Mouse (Mus musculus): Measurements from ENCODE around the gene Icam5. TPM values are rescaled to one million over a fixed set of nuclear protein-coding genes. Genes with fewer than 3 reads are reported as not detected.
"Not testable (repeated sequence)": the region's sequence is repeated elsewhere in the genome, so short reads cannot be mapped to it uniquely, and the experiment has no call there.

The Icam5 gene
- polyA plus RNA-seq, 1 experiment from 2014 or later = 0.20 TPM

GRCm38 (mm10) chr9:21037481-21037891, 5.6 kb downstream of the Icam5 start:
- Histone ChIP-seq H3K36me3 (ENCODE audit: control insufficient read depth, insufficient read depth, low read length) (no peaks in the 10 kb centered on the region), H3K4me3 (ENCODE audit: low read length) (peak overlapping the region; percentile 33), H3K9ac (ENCODE audit: low read depth, low read length) (no peak overlapping the region), H3K27me3 (ENCODE audit: control insufficient read depth, insufficient read depth, low read length) (peaks cover 66% of the 10 kb centered on the region), H3K4me2 (replicated peaks; ENCODE audit: low read depth, low read length) (peak overlapping the region; percentile 50), H3K4me1 (ENCODE audit: control insufficient read depth, insufficient read depth, low read length) (peaks cover 29% of the 10 kb centered on the region), H3K27ac (ENCODE audit: low read depth, low read length) (no peak overlapping the region), H3K9me3 (ENCODE audit: control insufficient read depth, low read length) (no peaks in the 10 kb centered on the region)
- ATAC-seq (ENCODE audit: low FRiP score, low TSS enrichment) = no peak
- under 1% methylated on average over 31 of the region's 31 CpGs for WGBS

DNA sequence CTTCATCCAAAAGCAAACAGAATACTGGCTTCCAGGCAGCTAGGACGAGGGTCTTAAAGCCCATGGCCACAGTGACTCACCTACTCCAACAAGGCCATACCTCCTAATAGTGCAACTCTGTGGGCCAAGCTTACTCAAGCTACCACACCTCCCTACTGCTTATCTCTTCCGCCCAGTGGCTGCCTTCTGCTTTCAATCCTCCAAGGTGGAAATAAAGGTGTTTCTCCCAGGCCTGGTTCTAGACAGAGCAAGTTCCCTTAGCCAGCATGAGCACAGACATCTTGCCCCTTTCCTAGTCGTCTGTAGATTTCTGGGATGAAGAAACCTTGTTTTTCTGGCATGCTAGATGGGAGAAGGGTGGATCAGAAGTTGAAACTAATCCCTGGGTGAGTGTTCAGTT, 7.9 kb downstream of the Icam5 start:
- Histone ChIP-seq H3K9me3 (ENCODE audit: control insufficient read depth, low read length) (no peaks in the 10 kb centered on the region), H3K27ac (ENCODE audit: low read depth, low read length) (no peak overlapping the region), H3K27me3 (ENCODE audit: control insufficient read depth, insufficient read depth, low read length) (peaks cover 44% of the 10 kb centered on the region), H3K4me3 (ENCODE audit: low read length) (no peak overlapping the region), H3K36me3 (ENCODE audit: control insufficient read depth, insufficient read depth, low read length) (no peaks in the 10 kb centered on the region), H3K9ac (ENCODE audit: low read depth, low read length) (no peak overlapping the region), H3K4me2 (replicated peaks; ENCODE audit: low read depth, low read length) (no peak overlapping the region), H3K4me1 (ENCODE audit: control insufficient read depth, insufficient read depth, low read length) (peaks cover 16% of the 10 kb centered on the region)
- ATAC-seq (ENCODE audit: low FRiP score, low TSS enrichment) = no peak
- WGBS = 75% methylated on average over 3 of the region's 3 CpGs

GRCm38 (mm10) chr9:21041308-21041707, 9.4 kb downstream of the Icam5 start:
- H3K27ac ChIP-seq (ENCODE audit: low read depth, low read length) = no peak overlapping the region
- no peaks in the 10 kb centered on the region for H3K9me3 ChIP-seq (ENCODE audit: control insufficient read depth, low read length)
- H3K27me3 ChIP-seq (ENCODE audit: control insufficient read depth, insufficient read depth, low read length) = peaks cover 28% of the 10 kb centered on the region
- peaks cover 10% of the 10 kb centered on the region for H3K4me1 ChIP-seq (ENCODE audit: control insufficient read depth, insufficient read depth, low read length)
- H3K36me3 ChIP-seq (ENCODE audit: control insufficient read depth, insufficient read depth, low read length) = no peaks in the 10 kb centered on the region
- no peak overlapping the region for H3K4me2 ChIP-seq (replicated peaks; ENCODE audit: low read depth, low read length)
- WGBS = 35% methylated on average over 4 of the region's 4 CpGs
- H3K4me3 ChIP-seq (ENCODE audit: low read length) = no peak overlapping the region
- no peak for ATAC-seq (ENCODE audit: low FRiP score, low TSS enrichment)
- no peak overlapping the region for H3K9ac ChIP-seq (ENCODE audit: low read depth, low read length)

- Histone ChIP-seq H3K4me1 (ENCODE audit: control insufficient read depth, insufficient read depth, low read length) (no peaks in the 10 kb centered on the region), H3K27ac (ENCODE audit: low read depth, low read length) (no peak overlapping the region), H3K4me3 (ENCODE audit: low read length) (no peak overlapping the region), H3K9ac (ENCODE audit: low read depth, low read length) (no peak overlapping the region), H3K9me3 (ENCODE audit: control insufficient read depth, low read length) (no peaks in the 10 kb centered on the region), H3K4me2 (replicated peaks; ENCODE audit: low read depth, low read length) (no peak overlapping the region), H3K27me3 (ENCODE audit: control insufficient read depth, insufficient read depth, low read length) (peaks cover 6% of the 10 kb centered on the region; the same call in 1 of the 2 replicates), H3K36me3 (ENCODE audit: control insufficient read depth, insufficient read depth, low read length) (no peaks in the 10 kb centered on the region)
- WGBS = 80% methylated on average over 4 of the region's 4 CpGs
- ATAC-seq (ENCODE audit: low FRiP score, low TSS enrichment) = no peak
These were observed 11.7 kb downstream of the Icam5 start for GRCm38 (mm10) chr9:21043563-21043962.

- H3K4me3 ChIP-seq (ENCODE audit: low read length); ATAC-seq (ENCODE audit: low FRiP score, low TSS enrichment); H3K9me3 ChIP-seq (ENCODE audit: control insufficient read depth, low read length); H3K9ac ChIP-seq (ENCODE audit: low read depth, low read length); H3K36me3 ChIP-seq (ENCODE audit: control insufficient read depth, insufficient read depth, low read length); H3K27me3 ChIP-seq (ENCODE audit: control insufficient read depth, insufficient read depth, low read length); H3K4me2 ChIP-seq (replicated peaks; ENCODE audit: low read depth, low read length); H3K27ac ChIP-seq (ENCODE audit: low read depth, low read length); H3K4me1 ChIP-seq (ENCODE audit: control insufficient read depth, insufficient read depth, low read length): not testable (repeated sequence)
- WGBS = 83% methylated on average over 1 of the region's 1 CpGs
These were observed 12.9 kb downstream of the Icam5 start for GRCm38 (mm10) chr9:21044785-21045184.

- H3K27ac ChIP-seq (ENCODE audit: low read depth, low read length) = no peak overlapping the region
- no peaks in the 10 kb centered on the region for H3K9me3 ChIP-seq (ENCODE audit: control insufficient read depth, low read length)
- no peak overlapping the region for H3K9ac ChIP-seq (ENCODE audit: low read depth, low read length)
- no peak for ATAC-seq (ENCODE audit: low FRiP score, low TSS enrichment)
- H3K4me1 ChIP-seq (ENCODE audit: control insufficient read depth, insufficient read depth, low read length) = no peaks in the 10 kb centered on the region
- H3K4me2 ChIP-seq (replicated peaks; ENCODE audit: low read depth, low read length) = no peak overlapping the region
- no peaks in the 10 kb centered on the region for H3K27me3 ChIP-seq (ENCODE audit: control insufficient read depth, insufficient read depth, low read length)
- no peaks in the 10 kb centered on the region for H3K36me3 ChIP-seq (ENCODE audit: control insufficient read depth, insufficient read depth, low read length)
- H3K4me3 ChIP-seq (ENCODE audit: low read length) = no peak overlapping the region
- WGBS = 81% methylated on average over 3 of the region's 3 CpGs
These were observed 13.4 kb downstream of the Icam5 start for GRCm38 (mm10) chr9:21045235-21045634.

DNA sequence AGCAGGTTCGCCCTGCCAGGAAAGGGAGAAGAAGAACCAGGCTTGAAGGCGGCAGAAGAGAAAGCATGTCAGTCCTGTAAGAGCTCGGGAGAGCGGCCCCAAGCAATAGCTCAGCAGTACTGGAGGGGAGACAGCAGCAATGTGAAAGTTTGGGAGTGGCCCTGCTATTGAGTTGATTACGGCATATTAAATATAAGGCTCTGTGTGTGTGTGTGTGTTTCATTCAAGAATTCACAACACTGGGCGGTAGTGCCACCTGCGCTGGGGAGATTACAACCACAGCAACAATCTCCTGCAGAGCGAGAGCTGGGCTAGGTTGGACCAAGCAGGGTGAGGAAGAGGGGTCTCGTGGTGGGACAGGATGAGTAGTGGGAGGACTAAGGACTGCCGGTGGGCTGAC, 19.7 kb downstream of the Icam5 start:
- 62% methylated on average over 10 of the region's 10 CpGs for WGBS
- H3K9me3 ChIP-seq (ENCODE audit: control insufficient read depth, low read length) = no peaks in the 10 kb centered on the region

DNA sequence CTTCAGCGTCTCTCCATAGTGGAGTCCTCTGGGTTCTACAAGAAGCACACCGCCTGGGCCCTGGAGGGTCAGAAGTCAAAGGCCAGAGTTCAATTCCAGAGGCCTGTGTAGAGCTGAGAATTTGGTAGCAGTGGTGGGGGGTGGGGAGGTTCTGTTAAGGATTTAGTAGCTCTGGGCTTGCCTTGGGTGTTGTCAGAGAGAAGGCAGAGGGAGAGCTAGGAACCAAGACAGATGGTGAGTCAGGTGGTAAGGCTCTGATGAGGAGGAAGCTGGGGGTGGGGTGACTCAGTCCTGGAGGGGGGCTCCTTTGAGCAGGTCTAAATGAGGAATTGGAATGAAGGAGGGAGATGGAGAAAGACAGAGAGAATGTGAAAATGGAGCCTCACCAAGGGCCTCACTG, 31.1 kb downstream of the Icam5 start:
- Histone ChIP-seq H3K9me3 (ENCODE audit: control insufficient read depth, low read length) (no peaks in the 10 kb centered on the region), H3K27me3 (ENCODE audit: control insufficient read depth, insufficient read depth, low read length) (no peaks in the 10 kb centered on the region), H3K4me1 (ENCODE audit: control insufficient read depth, insufficient read depth, low read length) (no peaks in the 10 kb centered on the region), H3K27ac (ENCODE audit: low read depth, low read length) (no peak overlapping the region), H3K9ac (ENCODE audit: low read depth, low read length) (no peak overlapping the region), H3K36me3 (ENCODE audit: control insufficient read depth, insufficient read depth, low read length) (peaks cover 38% of the 10 kb centered on the region), H3K4me3 (ENCODE audit: low read length) (no peak overlapping the region), H3K4me2 (replicated peaks; ENCODE audit: low read depth, low read length) (no peak overlapping the region)
- ATAC-seq (ENCODE audit: low FRiP score, low TSS enrichment) = no peak
- 85% methylated on average over 2 of the region's 2 CpGs for WGBS

More for the DNA sequence above, 19.7 kb downstream of the Icam5 start:
- H3K9ac ChIP-seq (ENCODE audit: low read depth, low read length) = no peak overlapping the region
- no peaks in the 10 kb centered on the region for H3K27me3 ChIP-seq (ENCODE audit: control insufficient read depth, insufficient read depth, low read length)
- no peak for ATAC-seq (ENCODE audit: low FRiP score, low TSS enrichment)
- no peak overlapping the region for H3K4me2 ChIP-seq (replicated peaks; ENCODE audit: low read depth, low read length)
- H3K4me3 ChIP-seq (ENCODE audit: low read length) = no peak overlapping the region
- no peaks in the 10 kb centered on the region for H3K4me1 ChIP-seq (ENCODE audit: control insufficient read depth, insufficient read depth, low read length)
- H3K36me3 ChIP-seq (ENCODE audit: control insufficient read depth, insufficient read depth, low read length) = no peaks in the 10 kb centered on the region
- H3K27ac ChIP-seq (ENCODE audit: low read depth, low read length) = no peak overlapping the region

DNA sequence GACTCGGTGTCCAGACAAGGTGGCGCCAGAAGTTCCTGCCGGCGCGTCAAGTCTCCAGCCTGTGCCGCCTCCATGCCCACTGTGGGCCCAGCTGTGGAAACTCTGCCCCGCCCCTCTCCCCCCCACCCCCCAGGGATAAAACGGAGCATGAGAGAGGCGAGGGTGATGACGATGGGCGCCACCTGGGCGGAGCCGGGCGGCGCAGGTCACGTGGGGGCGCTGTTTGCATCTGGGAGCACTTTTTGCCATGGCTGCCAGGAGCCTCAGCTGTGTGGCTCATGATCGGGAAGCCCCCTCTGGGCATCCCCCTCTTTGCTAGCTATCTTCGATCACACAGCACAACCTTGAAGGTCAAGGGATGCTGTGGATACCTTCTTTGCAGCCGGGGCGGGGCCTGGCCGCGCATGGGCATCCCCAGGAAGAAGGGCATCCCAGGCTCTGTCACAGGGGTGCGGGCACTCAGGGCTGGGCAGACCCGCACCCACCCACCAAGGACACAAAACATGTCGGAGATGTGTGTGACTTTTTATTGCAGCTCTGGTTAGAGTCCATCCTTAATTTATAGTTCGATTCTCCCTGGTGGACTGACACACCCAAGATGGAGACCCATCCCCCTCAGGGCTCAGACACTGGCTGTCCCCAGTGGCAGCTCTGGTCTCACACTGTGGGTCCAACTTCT, 35.3 kb downstream of the Icam5 start, which contains the start of gene Zglp1:
TSS of gene Zglp1 (minus strand) at position 88 of the 679 bp plus-strand sequence.
- no peak within 1 kb of the TSS for H3K9ac ChIP-seq (ENCODE audit: low read depth, low read length)
- no peak within 1 kb of the TSS for H3K4me3 ChIP-seq (ENCODE audit: low read length)
- H3K9me3 ChIP-seq (ENCODE audit: control insufficient read depth, low read length) = no peaks in the 10 kb centered on the region
- no peak for ATAC-seq (ENCODE audit: low FRiP score, low TSS enrichment)
- 86% methylated on average over 26 of the region's 27 CpGs for WGBS
- H3K4me1 ChIP-seq (ENCODE audit: control insufficient read depth, insufficient read depth, low read length) = peaks cover 2% of the 10 kb centered on the region; the same call in 1 of the 2 replicates
- no peak within 1 kb of the TSS for H3K4me2 ChIP-seq (replicated peaks; ENCODE audit: low read depth, low read length)
- H3K36me3 ChIP-seq (ENCODE audit: control insufficient read depth, insufficient read depth, low read length) = peaks cover 49% of the 10 kb centered on the region
- no peak within 1 kb of the TSS for H3K27ac ChIP-seq (ENCODE audit: low read depth, low read length)
- H3K27me3 ChIP-seq (ENCODE audit: control insufficient read depth, insufficient read depth, low read length) = no peaks in the 10 kb centered on the region
